8 mouse cellular contexts compared by ENCODE assay signal in the genomic region with DNA sequence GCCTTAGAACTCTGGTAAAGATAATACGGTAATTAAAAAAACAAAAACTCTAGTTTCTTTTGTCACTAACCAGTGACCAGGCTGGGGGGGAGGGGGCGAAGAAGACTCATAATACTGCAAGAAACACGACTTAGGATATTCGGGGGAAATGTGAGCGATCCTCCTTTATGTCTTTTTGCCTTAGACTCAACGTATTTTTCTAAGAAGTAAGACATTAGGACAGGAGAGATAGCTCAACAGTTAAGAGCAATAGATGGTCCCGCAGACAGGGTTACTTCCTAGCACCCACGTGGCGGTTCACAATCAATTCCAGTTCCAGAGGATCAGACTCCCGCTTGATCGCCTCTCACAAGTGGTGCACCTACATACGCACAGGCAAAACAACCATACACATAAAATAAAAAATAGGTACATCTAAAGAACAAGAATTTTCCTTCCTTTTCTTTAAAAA. TPM values are rescaled to one million over a fixed set of nuclear protein-coding genes. Genes with fewer than 3 reads are reported as not detected.
DNase-seq lines count a peak whose midpoint lies in the region; ATAC-seq and TF ChIP-seq lines count a peak whose summit lies in the region.

No protein-coding gene starts in this region.

- TF ChIP-seq CTCF in bone marrow, adult 2 months (IDR thresholded peaks at IDR 0.05; ENCODE audit: control insufficient read depth, insufficient read depth, low read length): no peak

- peak overlapping the region; percentile 78 for H3K9ac ChIP-seq in kidney, embryonic 15.5 days
- H3K9ac ChIP-seq in forebrain, embryonic 16.5 days (replicated peaks; ENCODE audit: low read depth, low read length): peak overlapping the region; percentile 43
- peak overlapping the region; percentile 74 for H3K9ac ChIP-seq in midbrain, embryonic 11.5 days (ENCODE audit: low read length)

- H3K36me3 ChIP-seq in kidney, embryonic 15.5 days: peaks cover 22% of the 10 kb centered on the region
- H3K36me3 ChIP-seq in forebrain, embryonic 16.5 days (ENCODE audit: control insufficient read depth, insufficient read depth): peaks cover 14% of the 10 kb centered on the region
- H3K36me3 ChIP-seq in midbrain, embryonic 11.5 days (ENCODE audit: control insufficient read depth, insufficient read depth, low read length): peaks cover 10% of the 10 kb centered on the region

- 0 out of 2 replicates have a peak, but pooled peaks have one; percentile 13 for TF ChIP-seq POLR2A in bone marrow, adult 2 months (IDR thresholded peaks at IDR 0.05; ENCODE audit: borderline replicate concordance, control insufficient read depth, low read depth, low read length)

- H3K27me3 ChIP-seq in kidney, embryonic 15.5 days: no peaks in the 10 kb centered on the region
- no peaks in the 10 kb centered on the region for H3K27me3 ChIP-seq in forebrain, embryonic 16.5 days (replicated peaks; ENCODE audit: control insufficient read depth, insufficient read depth, low read length)
- no peaks in the 10 kb centered on the region for H3K27me3 ChIP-seq in midbrain, embryonic 11.5 days (ENCODE audit: control insufficient read depth, insufficient read depth, low read length)

- DNase-seq in kidney, postnatal 14 days: no peak
- DNase-seq in midbrain, embryonic 11.5 days (ENCODE audit: low spot score, missing footprints): no peak
- no peak for DNase-seq in adrenal gland, adult (ENCODE audit: inconsistent age in 2 of 2, low spot score in 1 of 2)
- DNase-seq in cerebellum, postnatal 25 days: no peak
- no peak for DNase-seq in kidney, adult 11 months

- H3K9me3 ChIP-seq in kidney, embryonic 15.5 days (replicated peaks): no peaks in the 10 kb centered on the region
- H3K9me3 ChIP-seq in forebrain, embryonic 16.5 days (ENCODE audit: control insufficient read depth, low read length): no peaks in the 10 kb centered on the region
- no peaks in the 10 kb centered on the region for H3K9me3 ChIP-seq in midbrain, embryonic 11.5 days (ENCODE audit: control insufficient read depth, low read length)

- peak overlapping the region; percentile 97 for H3K27ac ChIP-seq in kidney, embryonic 15.5 days
- H3K27ac ChIP-seq in bone marrow, adult 2 months (ENCODE audit: control insufficient read depth, insufficient read depth, low read depth, low read length, poor library complexity): no peak overlapping the region; the same call in 1 of the 2 replicates
- H3K27ac ChIP-seq in forebrain, embryonic 16.5 days (ENCODE audit: low read length): peak overlapping the region; percentile 87
- H3K27ac ChIP-seq in midbrain, embryonic 11.5 days (ENCODE audit: low read depth, low read length): peak overlapping the region; percentile 81

- H3K4me1 ChIP-seq in kidney, embryonic 15.5 days: peaks cover 10% of the 10 kb centered on the region
- no peaks in the 10 kb centered on the region; the same call in none of the 2 replicates for H3K4me1 ChIP-seq in bone marrow, adult 2 months (ENCODE audit: control insufficient read depth, insufficient read depth, low read length)
- peaks cover 15% of the 10 kb centered on the region for H3K4me1 ChIP-seq in forebrain, embryonic 16.5 days (replicated peaks; ENCODE audit: control insufficient read depth, insufficient read depth, low read length)
- peaks cover 14% of the 10 kb centered on the region for H3K4me1 ChIP-seq in midbrain, embryonic 11.5 days (ENCODE audit: control insufficient read depth, insufficient read depth, low read length)

- peak overlapping the region; percentile 67 for H3K4me2 ChIP-seq in kidney, embryonic 15.5 days
- H3K4me2 ChIP-seq in forebrain, embryonic 16.5 days (ENCODE audit: low read length): peak overlapping the region; percentile 48
- H3K4me2 ChIP-seq in midbrain, embryonic 11.5 days: peak overlapping the region; percentile 61

- 1% methylated on average over 12 of the region's 12 CpGs for WGBS in kidney, embryonic 15.5 days
- WGBS in bone marrow, adult 2 months: under 1% methylated on average over 12 of the region's 12 CpGs
- under 1% methylated on average over 12 of the region's 12 CpGs for WGBS in forebrain, embryonic 16.5 days
- under 1% methylated on average over 12 of the region's 12 CpGs for WGBS in midbrain, embryonic 11.5 days

- ATAC-seq in kidney, embryonic 15.5 days (replicated peaks; ENCODE audit: low FRiP score): peak; percentile 20; the same call in 1 of the 2 replicates
- ATAC-seq in forebrain, embryonic 16.5 days: peak; percentile 21
- ATAC-seq in midbrain, embryonic 11.5 days (ENCODE audit: low FRiP score): peak; percentile 38

- peak overlapping the region; percentile 80 for H3K4me3 ChIP-seq in kidney, embryonic 15.5 days (replicated peaks)
- peak overlapping the region; percentile 82 for H3K4me3 ChIP-seq in bone marrow, adult 2 months (replicated peaks; ENCODE audit: control insufficient read depth, low read depth, low read length)
- H3K4me3 ChIP-seq in forebrain, embryonic 16.5 days (replicated peaks; ENCODE audit: low read length): peak overlapping the region; percentile 57
- peak overlapping the region; percentile 43 for H3K4me3 ChIP-seq in midbrain, embryonic 11.5 days (ENCODE audit: low read depth, low read length)

RNA-seq across cellular contexts. Expression of a gene that starts 0.7 kb away (rescaled TPM):
- 12.9 and 15.6 TPM in 2 replicates for polyA plus RNA-seq in kidney, embryonic 15.5 days (2015; fragmentation: Nextera tagmentation; extraction: Ambion mirVana)
- 2.1 and 16.1 TPM in 2 replicates for polyA plus RNA-seq in bone marrow, adult 2 months (2011; ENCODE audit: insufficient read depth, insufficient read length, low replicate concordance, missing spikeins)
- 8.5 and 10.4 TPM in 2 replicates for polyA plus RNA-seq in forebrain, embryonic 16.5 days (2015; fragmentation: Nextera tagmentation; extraction: Ambion mirVana)
- polyA plus RNA-seq in midbrain, embryonic 11.5 days (2014; fragmentation: Nextera tagmentation; extraction: Ambion mirVana): 7.5 and 7.9 TPM in 2 replicates

RNA-seq across cellular contexts. Expression of a gene that starts 0.8 kb away (rescaled TPM):
- polyA plus RNA-seq in kidney, embryonic 15.5 days (2015; fragmentation: Nextera tagmentation; extraction: Ambion mirVana): 587 and 599 TPM in 2 replicates
- polyA plus RNA-seq in bone marrow, adult 2 months (2011; ENCODE audit: insufficient read depth, insufficient read length, low replicate concordance, missing spikeins): 63.5 and 81.0 TPM in 2 replicates
- 517 and 522 TPM in 2 replicates for polyA plus RNA-seq in forebrain, embryonic 16.5 days (2015; fragmentation: Nextera tagmentation; extraction: Ambion mirVana)
- 746 and 783 TPM in 2 replicates for polyA plus RNA-seq in midbrain, embryonic 11.5 days (2014; fragmentation: Nextera tagmentation; extraction: Ambion mirVana)

RNA-seq across cellular contexts. Expression of a gene that starts 9.1 kb away (rescaled TPM):
- polyA plus RNA-seq in kidney, embryonic 15.5 days (2015; fragmentation: Nextera tagmentation; extraction: Ambion mirVana): 2.5 and 2.9 TPM in 2 replicates
- polyA plus RNA-seq in bone marrow, adult 2 months (2011; ENCODE audit: insufficient read depth, insufficient read length, low replicate concordance, missing spikeins): not detected in 2 replicates
- polyA plus RNA-seq in forebrain, embryonic 16.5 days (2015; fragmentation: Nextera tagmentation; extraction: Ambion mirVana): 0.18 and 0.27 TPM in 2 replicates
- 0.11 TPM in 1 of 2 replicates, not detected in the other for polyA plus RNA-seq in midbrain, embryonic 11.5 days (2014; fragmentation: Nextera tagmentation; extraction: Ambion mirVana)

RNA-seq across cellular contexts. Expression of a gene that starts 28.7 kb away (rescaled TPM):
- polyA plus RNA-seq in kidney, embryonic 15.5 days (2015; fragmentation: Nextera tagmentation; extraction: Ambion mirVana): 226 and 234 TPM in 2 replicates
- polyA plus RNA-seq in bone marrow, adult 2 months (2011; ENCODE audit: insufficient read depth, insufficient read length, low replicate concordance, missing spikeins): 18.0 and 79.0 TPM in 2 replicates
- polyA plus RNA-seq in forebrain, embryonic 16.5 days (2015; fragmentation: Nextera tagmentation; extraction: Ambion mirVana): 93.0 and 94.4 TPM in 2 replicates
- 70.2 and 73.7 TPM in 2 replicates for polyA plus RNA-seq in midbrain, embryonic 11.5 days (2014; fragmentation: Nextera tagmentation; extraction: Ambion mirVana)

RNA-seq across cellular contexts. Expression of a gene that starts 39.8 kb away (rescaled TPM):
- 5.2 and 6.6 TPM in 2 replicates for polyA plus RNA-seq in kidney, embryonic 15.5 days (2015; fragmentation: Nextera tagmentation; extraction: Ambion mirVana)
- 1.8 and 3.1 TPM in 2 replicates for polyA plus RNA-seq in bone marrow, adult 2 months (2011; ENCODE audit: insufficient read depth, insufficient read length, low replicate concordance, missing spikeins)
- polyA plus RNA-seq in forebrain, embryonic 16.5 days (2015; fragmentation: Nextera tagmentation; extraction: Ambion mirVana): 1.4 TPM in 2 replicates
- polyA plus RNA-seq in midbrain, embryonic 11.5 days (2014; fragmentation: Nextera tagmentation; extraction: Ambion mirVana): 0.90 and 1.4 TPM in 2 replicates
